Mouse (Mus musculus): ENCODE results near the gene Prpf6. TPM values are rescaled to one million over a fixed set of nuclear protein-coding genes. Genes with fewer than 3 reads are reported as not detected.

The Prpf6 gene
- polyA plus RNA-seq, 1 experiment: 28.2 TPM

DNA sequence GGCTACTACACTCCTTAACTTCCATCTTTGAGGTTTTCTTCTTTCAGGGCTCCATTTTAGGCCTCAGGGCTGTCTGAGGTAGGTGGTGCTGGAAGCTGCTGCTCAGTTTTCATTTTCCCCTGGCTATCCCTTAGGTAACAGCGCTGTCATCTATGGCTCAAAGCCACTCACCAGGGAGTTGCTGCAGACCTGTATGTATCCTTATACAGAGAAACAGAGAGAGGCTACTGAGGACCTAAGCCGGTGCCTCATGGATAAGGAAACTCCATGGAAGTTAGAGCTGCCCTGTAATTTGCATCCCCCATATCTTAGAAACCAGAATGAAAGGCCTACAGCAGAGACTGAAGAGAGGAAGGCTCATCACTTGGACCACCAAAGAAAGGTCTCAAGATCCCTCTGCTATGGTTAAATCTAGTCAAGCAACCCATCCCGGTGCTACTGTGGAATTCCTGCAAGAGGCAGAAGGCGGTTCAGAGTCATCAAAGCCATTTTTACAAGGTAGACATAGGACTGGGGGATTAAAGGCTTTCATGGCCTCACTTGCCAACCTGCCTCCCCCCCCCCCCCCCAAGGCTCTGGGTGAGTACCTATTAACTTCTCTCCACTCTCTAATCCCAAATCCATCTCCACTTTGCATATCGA, 11.4 kb upstream of the Prpf6 start:
- no peak for DNase-seq (ENCODE audit: low read depth)

DNA sequence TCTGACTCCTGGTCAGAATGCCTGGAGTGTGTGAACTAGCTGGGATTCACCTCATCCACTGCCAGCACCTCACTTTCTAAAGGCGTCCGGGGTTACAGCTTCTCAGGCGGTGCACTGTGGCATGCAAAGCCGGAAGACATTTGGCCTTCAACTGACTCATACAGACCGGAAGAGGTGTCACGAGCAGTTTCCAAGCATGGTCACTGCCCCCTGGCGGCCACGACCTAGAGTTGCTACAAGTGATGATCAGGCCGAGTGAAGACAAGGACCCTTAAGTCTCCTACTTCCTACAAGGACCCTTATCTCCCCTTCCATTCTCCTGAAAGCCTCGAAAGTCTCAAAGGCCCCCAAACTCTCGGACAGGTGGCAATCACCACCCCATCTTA, 10.7 kb upstream of the Prpf6 start:
- no peak for DNase-seq (ENCODE audit: low read depth)

DNA sequence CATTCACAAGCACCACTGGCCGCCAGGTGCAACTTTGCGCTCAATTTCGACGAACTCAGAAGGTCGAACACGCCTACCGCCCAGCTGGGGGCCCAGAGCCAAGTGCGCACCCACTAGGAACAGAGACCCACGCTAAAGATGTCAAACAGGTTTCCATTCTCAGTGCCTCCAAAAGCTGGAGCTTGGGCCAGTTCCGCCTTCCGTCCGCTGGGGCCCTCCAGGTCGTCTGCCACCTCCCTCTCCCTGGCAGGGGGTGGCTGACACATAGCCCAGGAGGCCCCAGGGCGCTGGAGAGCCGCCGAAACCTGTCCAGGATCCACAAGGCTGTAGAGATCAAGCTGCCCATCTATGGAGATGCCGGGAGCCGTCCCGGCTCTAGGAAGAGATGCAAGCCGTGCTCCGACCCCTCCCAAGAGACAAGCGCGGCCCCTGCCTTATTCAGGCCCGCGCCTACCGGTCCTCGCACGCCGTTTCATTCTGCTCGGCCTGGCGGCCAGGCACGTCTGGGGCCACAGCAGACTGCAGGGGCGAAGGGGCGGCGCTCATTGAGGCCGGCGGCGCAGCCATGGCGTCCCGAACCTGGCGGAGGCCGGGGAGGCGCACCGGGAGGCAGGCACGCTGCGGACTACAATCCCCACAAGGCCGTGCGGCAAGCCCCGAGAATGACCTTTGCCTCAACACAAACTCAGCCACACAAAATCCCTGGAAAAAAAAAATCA, 10.1 kb upstream of the Prpf6 start:
- DNase-seq (ENCODE audit: low read depth): no peak

GRCm38 (mm10) chr2:181582358-181582757, 9.3 kb upstream of the Prpf6 start:
- DNase-seq (ENCODE audit: low read depth): no peak

DNA sequence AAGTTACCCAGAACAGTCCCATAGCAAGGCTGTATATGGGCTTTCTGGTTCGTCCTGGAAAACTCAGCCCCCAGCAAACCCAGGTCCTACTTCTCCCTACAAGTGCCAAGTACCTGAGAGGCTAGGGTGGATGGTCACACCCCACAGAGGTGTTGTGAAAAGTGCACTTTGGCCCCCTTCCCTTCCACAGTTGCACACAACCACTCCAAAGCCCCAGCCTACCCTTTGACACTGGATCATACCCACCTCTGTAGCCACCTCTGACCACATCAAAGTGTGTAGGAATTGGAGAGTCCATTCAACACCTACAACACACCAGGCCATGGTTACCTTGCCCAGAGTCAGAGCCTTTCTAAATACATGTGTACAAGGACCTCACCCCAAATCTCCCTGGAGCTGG, 8.7 kb upstream of the Prpf6 start:
- no peak for DNase-seq (ENCODE audit: low read depth)

DNA sequence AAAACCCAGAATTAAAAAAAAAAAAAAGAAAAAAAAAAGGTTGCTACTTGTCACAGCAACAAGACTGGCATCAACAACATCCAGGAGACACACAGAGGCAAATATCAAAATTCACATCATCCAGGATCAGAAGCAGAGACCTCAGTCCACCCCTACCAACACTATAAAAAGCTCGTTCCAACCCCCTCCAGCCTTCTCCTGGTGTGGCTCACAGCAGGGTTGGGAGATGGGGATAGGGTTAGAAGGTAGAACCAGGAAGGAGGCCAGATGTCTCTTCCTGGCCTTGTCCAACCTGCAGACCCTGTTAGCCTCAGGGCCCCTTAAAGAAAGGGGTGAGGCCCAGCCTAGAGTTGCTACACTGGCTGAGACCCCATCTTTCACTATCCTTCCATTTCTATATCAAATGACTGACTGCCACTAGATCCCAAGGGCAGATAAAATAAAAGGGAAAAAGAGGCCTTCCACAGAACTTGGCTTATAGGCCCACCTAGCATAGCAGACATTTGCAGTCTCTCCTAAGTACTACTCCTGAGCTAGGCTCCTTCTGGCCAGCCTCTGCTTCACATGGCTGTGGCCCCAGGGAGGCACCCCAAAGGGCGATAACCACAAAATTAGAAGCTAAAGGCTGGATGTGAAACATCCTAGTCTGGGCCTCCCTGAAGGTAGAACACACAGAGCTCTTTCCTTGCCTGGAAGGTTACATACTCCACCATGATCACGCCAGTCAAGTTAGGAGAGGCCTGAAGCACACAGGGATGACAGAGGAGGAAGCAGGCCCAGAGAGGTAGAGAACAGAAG, 8.0 kb upstream of the Prpf6 start:
- no peak for DNase-seq (ENCODE audit: low read depth)

DNA sequence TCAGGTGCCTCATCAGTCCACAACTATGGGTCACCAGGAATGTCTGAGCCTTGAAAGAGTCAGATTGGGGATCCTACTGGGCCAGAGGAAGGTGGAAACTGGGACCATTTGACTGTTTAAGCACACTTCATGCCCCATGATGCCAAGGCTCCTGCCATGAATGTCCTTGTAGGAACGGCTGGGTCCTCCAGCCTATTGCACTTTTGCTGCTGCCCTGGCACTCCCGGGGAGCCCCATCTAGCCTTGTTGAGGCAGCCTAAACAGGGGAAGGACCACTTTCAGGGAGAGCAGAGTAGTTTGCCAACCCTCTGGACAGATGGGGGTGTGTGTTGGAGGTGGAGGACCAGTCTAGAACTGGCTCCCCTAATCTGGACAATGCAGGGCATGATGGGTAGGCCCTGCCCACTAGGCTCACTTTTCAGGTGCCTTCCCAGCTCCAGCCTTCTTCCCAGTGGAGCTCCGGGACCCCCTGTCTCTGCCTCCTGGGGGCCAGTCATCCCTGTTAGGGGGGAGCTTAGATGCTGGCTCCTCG, 7.2 kb upstream of the Prpf6 start, which contains the start of gene Uckl1:
TSS of gene Uckl1 (minus strand) at position 482 of the 532 bp plus-strand sequence.
- DNase-seq (ENCODE audit: low read depth): no peak

- no peak for DNase-seq (ENCODE audit: low read depth)
Observed at GRCm38 (mm10) chr2:181585506-181585905, 6.2 kb upstream of the Prpf6 start.

GRCm38 (mm10) chr2:181586124-181586523, 5.5 kb upstream of the Prpf6 start:
- no peak for DNase-seq (ENCODE audit: low read depth)

- no peak for DNase-seq (ENCODE audit: low read depth)
Observed at GRCm38 (mm10) chr2:181587796-181588195, 3.9 kb upstream of the Prpf6 start.

DNA sequence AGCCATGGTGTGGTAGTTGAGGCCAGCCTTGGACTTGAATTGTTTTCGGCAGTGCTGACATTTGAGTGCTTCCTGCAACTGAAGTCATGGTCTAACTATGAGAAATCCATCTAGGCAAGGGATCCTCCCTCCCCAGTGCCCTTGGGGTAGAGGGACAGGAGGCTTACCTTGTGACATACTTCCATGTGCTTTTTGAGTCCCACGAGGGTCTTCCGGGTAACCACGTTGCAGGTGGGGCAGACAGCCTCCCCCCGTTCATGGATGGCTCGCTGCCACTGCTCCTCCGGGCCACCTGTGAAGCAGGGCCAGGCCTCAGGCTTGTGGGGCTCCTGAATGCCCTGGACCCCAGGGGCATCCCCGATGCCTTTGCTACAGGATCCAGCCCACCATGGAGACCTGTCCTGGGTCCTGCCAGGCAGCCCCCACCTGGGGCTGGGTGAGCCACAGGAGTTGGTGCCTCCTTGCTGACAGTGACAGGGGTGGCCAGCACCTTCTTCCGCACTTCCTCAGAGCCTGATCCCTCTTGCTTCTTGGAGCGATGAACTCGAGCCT, 3.4 kb upstream of the Prpf6 start:
- DNase-seq (ENCODE audit: low read depth): no peak

GRCm38 (mm10) chr2:181589011-181589731, 2.5 kb upstream of the Prpf6 start:
- DNase-seq (ENCODE audit: low read depth): no peak

DNA sequence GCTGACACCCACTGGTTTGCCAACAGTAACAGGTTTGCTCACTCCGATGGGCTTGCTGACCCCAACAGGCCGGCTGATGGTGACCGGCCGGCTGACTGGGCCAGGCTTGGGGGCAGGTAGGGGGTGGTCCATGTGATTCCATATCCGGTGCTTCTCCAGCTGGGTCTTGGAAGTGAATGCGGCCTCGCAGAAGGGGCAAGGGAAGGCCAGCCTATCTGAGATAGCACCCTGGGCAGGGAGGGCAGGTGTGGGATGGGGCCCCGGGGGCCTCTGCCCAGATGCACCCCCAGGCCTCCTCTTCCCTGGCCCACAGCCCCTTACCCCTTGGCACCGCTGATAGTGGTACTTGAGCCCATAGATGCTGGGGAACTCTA, 1.9 kb upstream of the Prpf6 start:
- DNase-seq (ENCODE audit: low read depth): no peak

- no peak for DNase-seq (ENCODE audit: low read depth)
Observed at GRCm38 (mm10) chr2:181590471-181590870, 1.2 kb upstream of the Prpf6 start.

GRCm38 (mm10) chr2:181592231-181593041, 768 bp downstream of the Prpf6 start, which contains the start of gene Zfp512b:
Zfp512b (minus strand) TSS chr2:181592803.
- DNase-seq (ENCODE audit: low read depth): no peak

DNA sequence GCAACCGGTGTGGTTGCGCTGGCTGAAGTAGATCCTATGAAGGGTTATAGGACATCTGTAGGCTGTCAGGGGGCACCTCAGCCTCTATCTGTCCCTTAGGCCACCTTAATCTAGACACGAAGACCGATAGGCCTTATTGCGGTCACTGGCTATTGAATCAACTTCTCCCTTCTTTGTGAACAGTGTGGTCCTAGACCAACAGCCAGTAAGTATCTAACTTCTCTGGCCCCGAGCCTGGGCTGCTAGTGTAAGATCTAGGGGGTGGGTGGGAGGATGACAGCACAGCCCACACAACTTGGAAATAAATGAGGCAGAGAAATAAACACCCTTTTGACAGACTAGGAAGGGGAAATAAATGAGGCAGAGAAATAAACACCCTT, 1.4 kb downstream of the Prpf6 start:
- DNase-seq (ENCODE audit: low read depth): no peak

GRCm38 (mm10) chr2:181593937-181594336, 2.3 kb downstream of the Prpf6 start:
- DNase-seq (ENCODE audit: low read depth): no peak

- DNase-seq (ENCODE audit: low read depth): no peak
Observed at GRCm38 (mm10) chr2:181594946-181595696, 3.5 kb downstream of the Prpf6 start.

DNA sequence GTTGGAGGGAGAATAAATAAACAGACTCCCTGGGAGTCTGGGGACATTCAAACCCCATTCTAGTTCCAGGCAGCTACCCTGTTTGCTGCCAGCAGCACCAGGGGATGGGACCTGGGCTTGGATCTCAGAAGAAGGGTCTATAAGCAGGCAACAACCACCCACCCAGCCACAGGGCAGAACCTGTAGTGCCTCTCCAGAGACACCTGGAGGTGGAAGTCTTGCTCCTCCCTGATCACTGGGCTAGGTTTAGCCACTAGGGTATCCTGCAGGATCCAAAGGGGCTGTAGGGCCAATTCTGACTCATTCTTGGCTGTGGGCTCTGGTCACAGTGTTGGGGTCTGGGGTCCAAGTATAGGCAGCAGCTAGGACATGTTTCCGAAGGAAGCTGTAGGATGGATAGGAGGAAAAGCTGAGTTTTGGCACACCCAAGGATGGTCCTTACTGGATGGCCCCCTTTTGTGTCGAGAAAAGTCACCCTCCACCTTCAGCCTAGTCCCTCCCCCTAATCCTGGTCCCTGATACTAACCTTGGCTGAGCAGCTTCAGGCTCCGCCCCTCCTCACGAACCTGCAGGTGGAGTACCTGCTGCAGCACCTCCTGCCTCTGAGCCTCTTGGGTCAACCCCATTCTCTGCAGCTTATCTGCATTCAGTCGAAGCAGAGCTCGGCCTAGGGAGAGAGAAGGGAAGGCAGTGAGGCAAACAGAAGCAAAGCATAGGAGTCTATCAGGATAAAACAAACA, 4.7 kb downstream of the Prpf6 start:
- no peak for DNase-seq (ENCODE audit: low read depth)

Measured in gonadal fat pad, adult 2 months (tissue).